Mouse (Mus musculus) intestine, postnatal 0 days (tissue): ENCODE measurements at regions not wholly inside any gene's neighbourhood (a gene's known extent, or its start where the extent isn't known, plus 50 kb on each side); places are given as distances from the start of the nearest gene placed in this dataset.

Experiments used
- ATAC-seq: fragments of 200-750 bp; cut with Nextera tagmentation; 2 replicates; pipeline ENCODE4 v1.8.0; 2017; ENCODE audit warnings: mild to moderate bottlenecking, moderate TSS enrichment, moderate library complexity
- H3K27ac ChIP-seq: fragments of 300-500 bp; sonication (generic); 2 replicates; pipeline ENCODE4 v1.5.1; 2014; ENCODE audit warnings: mild to moderate bottlenecking, low read depth, low read length, moderate library complexity
- H3K27me3 ChIP-seq: fragments of 300-500 bp; sonication (generic); replicated peaks from 2 replicates; pipeline ENCODE4 v1.6.1; 2014; ENCODE audit warnings: low read length, mixed read lengths; ENCODE audit not compliant: control insufficient read depth, insufficient read depth
- H3K36me3 ChIP-seq: fragments of 300-500 bp; sonication (generic); 2 replicates; pipeline ENCODE4 v1.6.1; 2014; ENCODE audit warnings: mild to moderate bottlenecking, moderate library complexity; ENCODE audit not compliant: control insufficient read depth, insufficient read depth
- H3K4me1 ChIP-seq: fragments of 300-500 bp; sonication (generic); replicated peaks from 2 replicates; pipeline ENCODE4 v1.6.1; 2014; ENCODE audit warnings: antibody characterized with exemption, low read length, mixed read lengths; ENCODE audit not compliant: control insufficient read depth, insufficient read depth
- H3K4me2 ChIP-seq: fragments of 300-500 bp; sonication (generic); replicated peaks from 2 replicates; pipeline ENCODE4 v1.6.1; 2014; ENCODE audit warnings: low read depth, mild to moderate bottlenecking, moderate library complexity
- H3K4me3 ChIP-seq: fragments of 300-500 bp; sonication (generic); 2 replicates; pipeline ENCODE4 v1.5.1; 2014; ENCODE audit warnings: low read depth, low read length
- H3K9ac ChIP-seq: fragments of 300-500 bp; sonication (generic); 2 replicates; pipeline ENCODE4 v1.6.1; 2014; ENCODE audit warnings: mild to moderate bottlenecking, low read depth, low read length
- H3K9me3 ChIP-seq: fragments of 300-500 bp; sonication (generic); 2 replicates; pipeline ENCODE4 v1.6.1; 2016; ENCODE audit warnings: mixed run types; ENCODE audit not compliant: control insufficient read depth
- CTCF ChIP-seq: sonication (generic); IDR thresholded peaks from 2 replicates; pipeline ENCODE4 v1.5.1; 2016; ENCODE audit warnings: low read depth, mild to moderate bottlenecking, control low read depth, antibody characterized with exemption, moderate library complexity
- WGBS: fragments of 180-500 bp; shearing (Covaris S2); extraction: QIAGEN DNeasy Blood & Tissue Kit; methylation state at CpG from one replicate; pipeline ENCODE4 v1.1.7; 2014; 5-methylcytosine and 5-hydroxymethylcytosine counted together

DNA sequence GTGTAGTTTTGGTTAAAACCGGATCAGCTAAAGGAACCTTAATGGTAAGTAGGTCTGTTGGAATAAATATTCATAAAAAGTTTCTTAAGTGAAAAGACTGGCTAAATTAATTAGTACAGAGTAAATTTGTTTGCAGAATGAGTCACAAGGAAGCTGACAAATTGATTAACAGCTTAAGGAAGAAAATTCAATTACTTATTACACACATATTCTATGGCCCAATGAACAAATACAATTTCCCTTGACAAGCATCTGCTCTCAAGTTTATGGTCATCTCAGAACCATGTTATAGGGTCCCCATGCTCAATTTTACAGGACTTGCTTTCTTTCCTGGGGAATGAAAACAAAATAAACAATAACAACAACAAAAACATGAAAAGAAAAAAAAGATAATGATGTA is 231.4 kb upstream of the Frg1 start:
- H3K4me2 ChIP-seq: no peak overlapping the region
- H3K9me3 ChIP-seq: no peaks in the 10 kb centered on the region
- WGBS: 88% methylated on average over 1 of the region's 1 CpGs
- no peak for ATAC-seq
- H3K27ac ChIP-seq: no peak overlapping the region
- no peaks in the 10 kb centered on the region for H3K36me3 ChIP-seq
- TF ChIP-seq CTCF: no peak
- no peaks in the 10 kb centered on the region for H3K4me1 ChIP-seq
- no peaks in the 10 kb centered on the region for H3K27me3 ChIP-seq
- no peak overlapping the region for H3K4me3 ChIP-seq
- no peak overlapping the region for H3K9ac ChIP-seq

GRCm38 (mm10) chr8:41644626-41645025 is 227.8 kb upstream of the Frg1 start:
- 76% methylated on average over 5 of the region's 5 CpGs for WGBS
- no peak overlapping the region for H3K9ac ChIP-seq
- H3K4me1 ChIP-seq: no peaks in the 10 kb centered on the region
- no peak overlapping the region for H3K4me3 ChIP-seq
- no peaks in the 10 kb centered on the region for H3K36me3 ChIP-seq
- H3K27me3 ChIP-seq: no peaks in the 10 kb centered on the region
- no peak for TF ChIP-seq CTCF
- H3K27ac ChIP-seq: no peak overlapping the region
- ATAC-seq: no peak
- H3K4me2 ChIP-seq: no peak overlapping the region
- H3K9me3 ChIP-seq: no peaks in the 10 kb centered on the region

- WGBS: 78% methylated on average over 4 of the region's 4 CpGs
- Histone ChIP-seq H3K9ac (no peak overlapping the region), H3K9me3 (no peaks in the 10 kb centered on the region), H3K4me2 (no peak overlapping the region), H3K27ac (no peak overlapping the region), H3K36me3 (no peaks in the 10 kb centered on the region), H3K4me1 (no peaks in the 10 kb centered on the region), H3K4me3 (no peak overlapping the region), H3K27me3 (no peaks in the 10 kb centered on the region)
- no peak for ATAC-seq
- no peak for TF ChIP-seq CTCF
Measured at GRCm38 (mm10) chr8:41623841-41624240, 207.0 kb upstream of the Frg1 start.

DNA sequence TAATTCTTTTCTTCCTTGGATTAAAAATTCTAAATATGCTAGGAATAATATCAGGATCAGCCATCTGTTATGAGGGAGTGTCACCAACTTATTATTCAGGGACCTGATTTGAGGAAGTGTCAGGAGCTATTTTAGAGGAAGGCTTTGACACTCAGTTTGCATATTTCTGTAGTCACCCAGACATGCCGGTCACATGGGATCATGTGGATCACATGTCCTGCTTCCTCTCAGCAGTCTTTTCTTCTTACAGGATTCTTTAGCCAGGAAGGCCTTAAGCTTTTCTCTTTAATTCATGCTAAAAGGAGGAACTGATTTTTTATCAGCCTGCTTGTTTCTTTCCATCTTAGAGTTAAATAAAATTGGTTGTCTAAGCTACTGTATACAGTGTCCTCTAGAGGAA is 183.4 kb upstream of the Frg1 start:
- TF ChIP-seq CTCF: no peak
- Histone ChIP-seq H3K4me2 (no peak overlapping the region), H3K9ac (no peak overlapping the region), H3K27ac (no peak overlapping the region), H3K4me3 (no peak overlapping the region), H3K36me3 (no peaks in the 10 kb centered on the region), H3K9me3 (no peaks in the 10 kb centered on the region), H3K4me1 (no peaks in the 10 kb centered on the region), H3K27me3 (no peaks in the 10 kb centered on the region)
- ATAC-seq: no peak
- 81% methylated on average over 1 of the region's 1 CpGs for WGBS

GRCm38 (mm10) chr8:41594446-41594845 is 177.6 kb upstream of the Frg1 start:
- Histone ChIP-seq H3K4me1 (no peaks in the 10 kb centered on the region), H3K4me3 (no peak overlapping the region), H3K27ac (no peak overlapping the region), H3K4me2 (no peak overlapping the region), H3K36me3 (no peaks in the 10 kb centered on the region), H3K9ac (no peak overlapping the region), H3K9me3 (no peaks in the 10 kb centered on the region), H3K27me3 (no peaks in the 10 kb centered on the region)
- TF ChIP-seq CTCF: no peak
- WGBS: 84% methylated on average over 5 of the region's 5 CpGs
- no peak for ATAC-seq

GRCm38 (mm10) chr8:41593666-41594042 is 176.8 kb upstream of the Frg1 start:
- Histone ChIP-seq H3K9me3 (no peaks in the 10 kb centered on the region), H3K4me3 (no peak overlapping the region), H3K4me1 (no peaks in the 10 kb centered on the region), H3K9ac (no peak overlapping the region), H3K36me3 (no peaks in the 10 kb centered on the region), H3K4me2 (no peak overlapping the region), H3K27me3 (no peaks in the 10 kb centered on the region), H3K27ac (no peak overlapping the region)
- no peak for ATAC-seq
- 84% methylated on average over 2 of the region's 2 CpGs for WGBS
- TF ChIP-seq CTCF: no peak
